Mouse (Mus musculus) embryonic fibroblast, embryonic 13.5 days (primary cell): Measurements from ENCODE around the gene Ucma.

Source experiments
- CTCF ChIP-seq: IDR thresholded peaks from 2 replicates; pipeline ENCODE4 v1.5.1; 2011; ENCODE audit warnings: mild to moderate bottlenecking, control low read depth, low read length, moderate library complexity, borderline replicate concordance; ENCODE audit not compliant: insufficient read depth
- POLR2A ChIP-seq: IDR thresholded peaks from 2 replicates; pipeline ENCODE4 v1.6.1; 2011; ENCODE audit warnings: low read depth, mild to moderate bottlenecking, control low read depth, low read length, moderate library complexity

GRCm38 (mm10) chr2:5023275-5023674 lies 47.4 kb downstream of the Ucma start:
- TF ChIP-seq CTCF = no peak
- TF ChIP-seq POLR2A = no peak
